ENCODE assay signal across 9 mouse cellular contexts in genomic region chr16:13330221-13330659, GRCm38 (mm10).
DNase-seq lines count a peak whose midpoint lies in the region; ATAC-seq and TF ChIP-seq lines count a peak whose summit lies in the region.
"Had no signal": no experiment of that assay in that cellular context is flagged by ENCODE, and none has a peak within 500 bp of the region (broad histone marks: within the 10 kb centered on the region; RNA-seq: fewer than 3 reads in every experiment).

No protein-coding gene starts in this region.

- H3K4me1 ChIP-seq in kidney, postnatal 0 days (replicated peaks; ENCODE audit: insufficient read depth, low read length): no peaks in the 10 kb centered on the region
- peaks cover 13% of the 10 kb centered on the region for H3K4me1 ChIP-seq in cerebellum, adult 2 months (ENCODE audit: control insufficient read depth, insufficient read depth, low read length)
- H3K4me1 ChIP-seq in heart, postnatal 0 days (ENCODE audit: control insufficient read depth, insufficient read depth): peaks cover 14% of the 10 kb centered on the region
- H3K4me1 ChIP-seq: midbrain, embryonic 12.5 days had no signal

- no peak for TF ChIP-seq EP300 in heart, postnatal 0 days (IDR thresholded peaks at IDR 0.05; ENCODE audit: low read depth)

- H3K9ac ChIP-seq in kidney, postnatal 0 days (ENCODE audit: low read depth, low read length): no peak overlapping the region
- no peak overlapping the region for H3K9ac ChIP-seq in heart, postnatal 0 days (replicated peaks; ENCODE audit: low read depth, low read length)
- H3K9ac ChIP-seq: midbrain, embryonic 12.5 days had no signal

- H3K27ac ChIP-seq in kidney, postnatal 0 days: no peak overlapping the region
- no peak overlapping the region for H3K27ac ChIP-seq in cerebellum, adult 2 months (ENCODE audit: insufficient read depth, low read length)
- peak overlapping the region; percentile 22; the same call in 1 of the 2 replicates for H3K27ac ChIP-seq in heart, postnatal 0 days (ENCODE audit: low read depth)
- H3K27ac ChIP-seq: midbrain, embryonic 12.5 days had no signal

- 0 out of 2 replicates have a peak, but pooled peaks cover 9% of the 10 kb centered on the region for H3K36me3 ChIP-seq in kidney, postnatal 0 days (ENCODE audit: insufficient read depth, low read length)
- H3K36me3 ChIP-seq in heart, postnatal 0 days (replicated peaks; ENCODE audit: control insufficient read depth, insufficient read depth, low read length): peaks cover 18% of the 10 kb centered on the region; the same call in 1 of the 2 replicates

- TF ChIP-seq POLR2A in cerebellum, adult 2 months (IDR thresholded peaks at IDR 0.05; ENCODE audit: borderline replicate concordance, insufficient read depth, low read length): no peak

- 61% methylated on average over 6 of the region's 6 CpGs for WGBS in kidney, postnatal 0 days
- 25% methylated on average over 6 of the region's 6 CpGs for WGBS in cerebellum, adult 2 months
- 55% methylated on average over 6 of the region's 6 CpGs for WGBS in heart, postnatal 0 days

- H3K4me3 ChIP-seq in kidney, postnatal 0 days (replicated peaks; ENCODE audit: low read depth, low read length): no peak overlapping the region
- no peak overlapping the region for H3K4me3 ChIP-seq in cerebellum, adult 2 months (replicated peaks; ENCODE audit: insufficient read depth, low read depth, low read length)
- H3K4me3 ChIP-seq in heart, postnatal 0 days (ENCODE audit: low read depth, low read length): no peak overlapping the region
- H3K4me3 ChIP-seq: midbrain, embryonic 12.5 days had no signal

- no peaks in the 10 kb centered on the region for H3K27me3 ChIP-seq in kidney, postnatal 0 days (ENCODE audit: insufficient read depth, low read length)
- H3K27me3 ChIP-seq in cerebellum, adult 2 months (ENCODE audit: control insufficient read depth, insufficient read depth, low read length): no peaks in the 10 kb centered on the region
- H3K27me3 ChIP-seq in heart, postnatal 0 days (ENCODE audit: control insufficient read depth, insufficient read depth, low read length): no peaks in the 10 kb centered on the region
- H3K27me3 ChIP-seq: midbrain, embryonic 12.5 days had no signal

- peak; percentile 14 for DNase-seq in kidney, postnatal 0 days (ENCODE audit: low spot score)
- no peak for DNase-seq in kidney, adult 9 months
- peak; percentile 40 to 60 for DNase-seq in cerebellum, adult 2 months
- no peak for DNase-seq in heart, postnatal 0 days (ENCODE audit: low spot score)
- DNase-seq in lung, postnatal 25 days (ENCODE audit: low spot score): peak; percentile 46
- DNase-seq in right cerebral cortex, postnatal 36 days (ENCODE audit: low spot score in 2 of 2): no peak
- DNase-seq in layer of hippocampus, postnatal 25 days (ENCODE audit: extremely low spot score in 1 of 2, low spot score in 1 of 2): no peak
- no peak for DNase-seq in ovary, postnatal 14 days (ENCODE audit: low spot score)

- ATAC-seq in kidney, postnatal 0 days (replicated peaks; ENCODE audit: low FRiP score, low read depth): no peak
- ATAC-seq in heart, postnatal 0 days (ENCODE audit: insufficient read depth, low read depth): 0 out of 2 replicates have a peak, but pooled peaks have one; percentile 17

- no peak overlapping the region for H3K4me2 ChIP-seq in kidney, postnatal 0 days (ENCODE audit: low read length)
- H3K4me2 ChIP-seq in heart, postnatal 0 days (ENCODE audit: low read depth, low read length): no peak overlapping the region
- H3K4me2 ChIP-seq: midbrain, embryonic 12.5 days had no signal

- no peak for TF ChIP-seq CTCF in kidney, postnatal 0 days (IDR thresholded peaks at IDR 0.05; ENCODE audit: low read depth)
- no peak for TF ChIP-seq CTCF in cerebellum, adult 2 months (IDR thresholded peaks at IDR 0.05; ENCODE audit: borderline replicate concordance, insufficient read depth, low read depth, low read length)
- TF ChIP-seq CTCF in heart, postnatal 0 days (IDR thresholded peaks at IDR 0.05; ENCODE audit: low read depth): no peak

- H3K9me3 ChIP-seq in kidney, postnatal 0 days (replicated peaks; ENCODE audit: low read length): no peaks in the 10 kb centered on the region
- H3K9me3 ChIP-seq in heart, postnatal 0 days (replicated peaks; ENCODE audit: control insufficient read depth, low read length): no peaks in the 10 kb centered on the region
- H3K9me3 ChIP-seq: midbrain, embryonic 12.5 days had no signal

Comparison
In these comparisons a context has a peak if more than half of its experiments do, and no peak if none do; other contexts are left out.
1. DNase-seq: peak in kidney, postnatal 0 days (single experiment), cerebellum, adult 2 months (2 of 2) and lung, postnatal 25 days (single experiment); none in kidney, adult 9 months (single experiment), heart, postnatal 0 days (single experiment), right cerebral cortex, postnatal 36 days (0 of 2), layer of hippocampus, postnatal 25 days (0 of 2) and ovary, postnatal 14 days (single experiment).